Mouse (Mus musculus): ENCODE data around the gene Eya4.

DNA sequence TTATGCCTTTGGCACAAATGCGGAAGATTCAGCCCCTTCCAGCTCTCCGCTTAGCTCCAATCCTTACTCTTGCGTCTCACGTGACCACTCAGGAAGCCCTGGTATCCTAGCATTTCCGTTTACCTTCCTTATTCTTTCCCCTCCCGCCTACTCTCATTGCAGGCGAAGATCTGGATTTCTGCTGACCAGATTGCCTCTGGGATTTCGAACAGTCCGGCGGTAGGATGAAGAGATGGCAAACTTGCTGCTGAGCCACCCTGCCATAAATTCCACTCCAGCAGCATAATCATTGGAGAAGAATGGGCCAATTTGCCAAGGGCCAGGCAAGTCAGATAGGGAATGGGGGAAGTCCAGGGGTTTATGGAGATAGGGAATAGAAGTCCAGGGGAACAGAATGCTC is 160.8 kb downstream of the Eya4 start:
- TF ChIP-seq CTCF (IDR thresholded peaks at IDR 0.05; ENCODE audit: low read depth, low read length), result no peak
- no peak for TF ChIP-seq EP300 (IDR thresholded peaks at IDR 0.05; ENCODE audit: insufficient read depth, low read depth, low read length)

Measured in ES-Bruce4 (cell line).